Mouse (Mus musculus): ENCODE results near the gene Rph3al. TPM values are rescaled to one million over a fixed set of nuclear protein-coding genes. Genes with fewer than 3 reads are reported as not detected.

Gene Rph3al
- polyA plus RNA-seq, 1 experiment from 2014 or later, result 18.0 TPM

DNA sequence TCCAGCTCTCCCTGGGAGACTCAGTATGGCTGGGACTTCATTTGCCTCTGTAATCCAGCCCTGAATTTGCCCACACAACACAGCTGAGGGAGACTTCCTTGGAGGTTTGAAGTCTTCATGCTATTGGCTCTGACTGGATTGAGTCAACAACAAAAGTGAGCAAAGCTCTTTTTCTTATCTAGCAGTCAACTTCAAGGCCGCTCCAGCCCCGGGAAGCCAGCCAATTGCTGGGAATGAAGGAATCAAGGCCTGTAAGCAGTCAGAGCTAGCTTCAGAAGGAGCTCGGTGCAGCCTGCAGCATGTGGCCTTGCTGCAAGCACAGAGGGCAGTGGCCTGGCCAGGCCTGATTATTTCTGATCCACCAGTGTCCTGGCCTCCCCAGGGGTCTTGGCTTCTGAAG, 126.3 kb downstream of the Rph3al start:
- Histone ChIP-seq H3K4me2 (replicated peaks; ENCODE audit: low read depth, low read length) (no peak overlapping the region), H3K9ac (replicated peaks; ENCODE audit: low read length) (no peak overlapping the region)
- ATAC-seq (ENCODE audit: low FRiP score, low TSS enrichment), result peak; percentile 62; the same call in 1 of the 2 replicates

DNA sequence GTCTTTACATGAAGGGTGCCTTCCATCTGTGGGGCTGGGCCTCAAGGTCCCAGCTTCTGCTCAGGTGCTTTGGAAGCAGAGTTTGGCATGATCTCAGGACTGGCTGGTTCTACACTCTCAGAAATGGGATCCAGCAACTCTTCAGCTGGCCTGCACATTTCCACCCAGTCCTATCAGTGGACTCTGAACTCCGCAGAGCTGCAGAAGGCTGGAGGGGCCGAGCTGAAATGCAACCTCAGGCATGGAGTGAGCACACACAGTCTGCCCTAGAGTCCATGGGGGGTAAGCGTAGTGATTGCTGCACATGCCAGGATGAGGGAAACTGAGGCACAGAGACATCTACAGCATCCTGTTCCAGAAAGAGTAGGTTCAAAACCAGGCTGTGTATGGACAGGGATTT, 127.7 kb downstream of the Rph3al start:
- whole genome bisulfite sequencing, result 94% methylated on average over 3 of the region's 3 CpGs
- Histone ChIP-seq H3K27me3 (ENCODE audit: insufficient read depth, low read length) (no peaks in the 10 kb centered on the region), H3K4me2 (replicated peaks; ENCODE audit: low read depth, low read length) (no peak overlapping the region), H3K36me3 (ENCODE audit: insufficient read depth, low read length) (no peaks in the 10 kb centered on the region), H3K4me3 (ENCODE audit: low read length) (no peak overlapping the region), H3K27ac (ENCODE audit: low read length) (no peak overlapping the region), H3K9me3 (ENCODE audit: low read length) (no peaks in the 10 kb centered on the region), H3K4me1 (ENCODE audit: insufficient read depth, low read length) (peaks cover 8% of the 10 kb centered on the region; the same call in 1 of the 2 replicates), H3K9ac (replicated peaks; ENCODE audit: low read length) (no peak overlapping the region)
- no peak for ATAC-seq (ENCODE audit: low FRiP score, low TSS enrichment)

More for the DNA sequence above, 126.3 kb downstream of the Rph3al start:
- Histone ChIP-seq H3K36me3 (ENCODE audit: insufficient read depth, low read length) (no peaks in the 10 kb centered on the region), H3K9me3 (ENCODE audit: low read length) (no peaks in the 10 kb centered on the region), H3K27me3 (ENCODE audit: insufficient read depth, low read length) (no peaks in the 10 kb centered on the region), H3K4me3 (ENCODE audit: low read length) (no peak overlapping the region), H3K27ac (ENCODE audit: low read length) (peak overlapping the region; percentile 76), H3K4me1 (ENCODE audit: insufficient read depth, low read length) (peaks cover 8% of the 10 kb centered on the region; the same call in 1 of the 2 replicates)
- 35% methylated on average over 3 of the region's 3 CpGs for WGBS

DNA sequence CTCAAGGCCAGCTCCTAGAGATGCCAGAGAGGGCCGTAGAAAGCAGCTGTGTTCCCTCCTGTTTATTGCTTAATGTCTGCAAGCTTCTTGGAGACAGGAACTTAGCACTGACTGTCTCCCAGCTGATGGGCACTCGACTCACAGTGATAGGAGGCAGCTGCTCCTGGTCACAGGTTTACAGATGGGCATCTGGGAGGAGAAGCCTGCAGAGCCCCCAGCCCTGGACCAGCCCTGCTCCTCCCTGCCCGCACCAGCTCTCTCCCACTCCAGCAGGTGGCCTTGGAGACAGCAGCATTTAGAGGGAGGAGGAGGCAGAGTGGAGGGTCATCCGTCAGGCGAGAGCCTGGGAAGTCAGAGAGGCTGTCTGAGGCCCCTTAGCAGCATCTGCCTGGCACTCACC, 130.7 kb downstream of the Rph3al start:
- peaks cover 4% of the 10 kb centered on the region; the same call in 1 of the 2 replicates for H3K4me1 ChIP-seq (ENCODE audit: insufficient read depth, low read length)
- no peaks in the 10 kb centered on the region for H3K9me3 ChIP-seq (ENCODE audit: low read length)
- WGBS, result 11% methylated on average over 5 of the region's 5 CpGs
- no peak overlapping the region for H3K27ac ChIP-seq (ENCODE audit: low read length)
- H3K4me3 ChIP-seq (ENCODE audit: low read length), result no peak overlapping the region
- no peak overlapping the region for H3K4me2 ChIP-seq (replicated peaks; ENCODE audit: low read depth, low read length)
- no peaks in the 10 kb centered on the region for H3K36me3 ChIP-seq (ENCODE audit: insufficient read depth, low read length)
- no peaks in the 10 kb centered on the region for H3K27me3 ChIP-seq (ENCODE audit: insufficient read depth, low read length)
- no peak overlapping the region for H3K9ac ChIP-seq (replicated peaks; ENCODE audit: low read length)
- peak; percentile 87 for ATAC-seq (ENCODE audit: low FRiP score, low TSS enrichment)

DNA sequence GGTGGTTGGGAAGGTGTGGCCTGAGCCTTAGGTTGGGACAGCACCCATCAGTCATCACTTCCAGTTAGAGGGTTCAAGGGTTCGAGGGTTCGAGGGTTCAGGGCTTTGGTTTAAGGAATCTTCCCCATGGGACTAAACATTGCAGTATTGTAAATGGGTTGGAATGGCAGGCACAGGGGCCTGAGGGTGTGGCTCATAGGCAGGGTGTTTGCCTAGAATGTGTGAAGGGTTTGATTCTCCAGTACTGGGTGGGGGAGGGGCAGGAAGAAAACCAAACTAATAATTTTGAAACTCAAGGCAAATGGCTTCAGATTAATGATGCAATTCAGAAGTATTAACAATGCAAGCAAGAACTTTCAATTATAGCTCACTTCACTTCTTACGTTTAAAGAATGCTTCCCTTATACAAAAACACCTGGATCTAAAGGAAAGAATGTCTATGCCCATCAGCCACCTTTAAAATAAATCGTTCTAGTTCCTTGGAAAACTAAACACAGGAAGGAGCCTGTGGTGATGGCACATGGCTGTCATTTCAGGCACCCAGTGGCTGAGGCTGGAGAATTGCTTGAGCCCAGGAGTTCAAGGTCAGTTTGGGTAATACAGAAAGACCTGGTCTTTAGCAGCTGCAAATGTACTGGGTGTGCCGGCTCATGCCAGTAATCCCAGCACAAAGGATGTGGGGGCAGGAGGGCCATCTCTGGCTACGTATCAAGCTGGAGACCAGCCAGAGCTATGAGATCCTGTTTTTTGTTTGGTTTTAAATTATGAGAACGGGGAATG, 136.3 kb downstream of the Rph3al start:
- Histone ChIP-seq H3K9ac (replicated peaks; ENCODE audit: low read length) (no peak overlapping the region), H3K4me1 (ENCODE audit: insufficient read depth, low read length) (peaks cover 12% of the 10 kb centered on the region), H3K27me3 (ENCODE audit: insufficient read depth, low read length) (no peaks in the 10 kb centered on the region; the same call in 1 of the 2 replicates), H3K27ac (ENCODE audit: low read length) (no peak overlapping the region), H3K36me3 (ENCODE audit: insufficient read depth, low read length) (no peaks in the 10 kb centered on the region), H3K9me3 (ENCODE audit: low read length) (no peaks in the 10 kb centered on the region), H3K4me2 (replicated peaks; ENCODE audit: low read depth, low read length) (no peak overlapping the region), H3K4me3 (ENCODE audit: low read length) (no peak overlapping the region)
- WGBS, result 71% methylated on average over 7 of the region's 7 CpGs
- no peak for ATAC-seq (ENCODE audit: low FRiP score, low TSS enrichment)

DNA sequence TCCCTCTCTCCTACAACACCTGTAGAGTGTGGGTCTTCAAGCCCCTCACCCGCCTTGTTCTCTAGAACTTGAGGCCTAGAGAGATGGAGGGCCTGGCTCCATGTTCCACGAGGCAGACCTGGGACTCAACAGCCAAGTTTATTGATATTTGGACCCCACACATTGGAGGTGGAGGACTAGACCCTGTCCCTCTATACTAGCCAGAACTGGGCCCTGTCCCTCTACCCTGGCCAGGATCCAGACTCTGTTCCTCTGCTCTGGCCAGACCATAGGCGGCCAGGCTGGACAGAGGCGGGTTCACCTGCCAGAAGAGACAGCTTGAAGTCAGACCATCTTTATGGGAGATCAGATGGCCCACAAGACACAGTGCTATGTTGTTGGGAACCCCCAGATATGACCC, 136.9 kb downstream of the Rph3al start:
- Histone ChIP-seq H3K27me3 (ENCODE audit: insufficient read depth, low read length) (peaks cover 1% of the 10 kb centered on the region; the same call in 1 of the 2 replicates), H3K36me3 (ENCODE audit: insufficient read depth, low read length) (no peaks in the 10 kb centered on the region), H3K4me3 (ENCODE audit: low read length) (no peak overlapping the region), H3K9ac (replicated peaks; ENCODE audit: low read length) (no peak overlapping the region), H3K9me3 (ENCODE audit: low read length) (no peaks in the 10 kb centered on the region), H3K4me2 (replicated peaks; ENCODE audit: low read depth, low read length) (no peak overlapping the region), H3K4me1 (ENCODE audit: insufficient read depth, low read length) (peaks cover 12% of the 10 kb centered on the region), H3K27ac (ENCODE audit: low read length) (no peak overlapping the region)
- no peak for ATAC-seq (ENCODE audit: low FRiP score, low TSS enrichment)
- 87% methylated on average over 4 of the region's 4 CpGs for WGBS

DNA sequence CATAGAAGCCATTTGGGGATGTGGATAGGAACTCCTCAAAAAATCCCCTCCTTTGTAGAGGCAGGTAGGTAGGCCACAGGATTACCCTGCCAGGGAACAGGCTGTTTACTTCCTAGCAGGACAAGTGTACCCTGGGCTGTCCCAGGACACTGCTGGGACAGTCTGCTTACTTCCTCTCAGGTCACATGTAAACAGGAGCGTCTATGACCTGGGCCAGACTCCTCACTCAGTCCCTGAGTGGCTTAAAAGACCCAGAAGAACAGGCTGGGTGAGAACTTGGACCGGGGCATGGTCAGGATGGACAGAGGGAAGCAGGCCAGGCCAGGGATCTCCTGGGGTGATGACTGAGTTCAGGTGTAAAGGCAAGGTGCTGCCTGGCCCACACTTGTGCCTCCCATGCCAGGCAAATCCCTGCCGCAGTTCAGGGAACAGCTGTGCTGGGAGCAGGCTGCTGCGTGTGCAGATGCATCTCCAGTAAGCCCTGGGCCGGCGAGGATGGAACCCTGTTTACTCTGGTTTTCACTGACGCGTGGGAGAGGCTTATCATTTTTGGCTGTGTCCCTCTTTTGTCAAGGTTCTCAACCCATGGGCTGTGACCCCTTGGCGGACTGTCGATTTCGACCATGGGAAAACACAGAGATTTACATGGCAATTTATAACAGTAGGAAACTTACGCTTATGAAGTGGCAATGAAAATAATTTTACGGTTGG, 141.5 kb downstream of the Rph3al start:
- no peak for ATAC-seq (ENCODE audit: low FRiP score, low TSS enrichment)
- no peak overlapping the region for H3K9ac ChIP-seq (replicated peaks; ENCODE audit: low read length)
- H3K4me3 ChIP-seq (ENCODE audit: low read length), result no peak overlapping the region
- peaks cover 26% of the 10 kb centered on the region for H3K4me1 ChIP-seq (ENCODE audit: insufficient read depth, low read length)
- peak overlapping the region; percentile 76 for H3K4me2 ChIP-seq (replicated peaks; ENCODE audit: low read depth, low read length)
- H3K9me3 ChIP-seq (ENCODE audit: low read length), result no peaks in the 10 kb centered on the region
- peaks cover 31% of the 10 kb centered on the region for H3K27me3 ChIP-seq (ENCODE audit: insufficient read depth, low read length)
- 54% methylated on average over 13 of the region's 13 CpGs for WGBS
- H3K27ac ChIP-seq (ENCODE audit: low read length), result no peak overlapping the region
- no peaks in the 10 kb centered on the region for H3K36me3 ChIP-seq (ENCODE audit: insufficient read depth, low read length)

DNA sequence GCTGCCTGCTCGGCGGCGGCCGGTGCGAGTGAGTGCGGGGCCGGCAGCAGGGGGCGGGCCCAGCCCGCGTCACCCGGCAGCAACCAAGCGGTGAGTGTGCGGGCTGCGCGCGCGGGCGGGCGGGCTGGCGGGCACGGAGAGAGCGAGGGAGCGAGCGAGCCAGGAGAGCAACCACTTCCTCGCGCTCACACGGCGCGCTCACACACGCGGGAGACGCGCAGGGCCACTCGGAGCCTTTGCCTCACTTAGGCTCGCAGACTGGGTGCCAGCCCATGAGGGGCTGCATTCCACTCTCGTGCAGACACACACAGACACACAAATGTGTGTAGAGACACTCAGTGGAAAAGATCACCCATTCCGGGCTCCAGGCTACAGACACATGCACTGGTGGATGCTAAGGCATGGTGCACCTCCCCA, 142.2 kb downstream of the Rph3al start, which contains the start of gene Doc2b:
Gene Doc2b (minus strand): TSS at position 21 of the 417 bp plus-strand sequence.
- Histone ChIP-seq H3K4me2 (replicated peaks; ENCODE audit: low read depth, low read length) (peak within 1 kb of the TSS; percentile 76), H3K27me3 (ENCODE audit: insufficient read depth, low read length) (peaks cover 31% of the 10 kb centered on the region), H3K4me3 (ENCODE audit: low read length) (peak within 1 kb of the TSS; percentile 53), H3K9ac (replicated peaks; ENCODE audit: low read length) (peak within 1 kb of the TSS; percentile 73), H3K4me1 (ENCODE audit: insufficient read depth, low read length) (peaks cover 26% of the 10 kb centered on the region), H3K36me3 (ENCODE audit: insufficient read depth, low read length) (no peaks in the 10 kb centered on the region), H3K27ac (ENCODE audit: low read length) (no peak within 1 kb of the TSS), H3K9me3 (ENCODE audit: low read length) (no peaks in the 10 kb centered on the region)
- ATAC-seq (ENCODE audit: low FRiP score, low TSS enrichment), result peak; percentile 59
- 4% methylated on average over 30 of the region's 37 CpGs for WGBS

DNA sequence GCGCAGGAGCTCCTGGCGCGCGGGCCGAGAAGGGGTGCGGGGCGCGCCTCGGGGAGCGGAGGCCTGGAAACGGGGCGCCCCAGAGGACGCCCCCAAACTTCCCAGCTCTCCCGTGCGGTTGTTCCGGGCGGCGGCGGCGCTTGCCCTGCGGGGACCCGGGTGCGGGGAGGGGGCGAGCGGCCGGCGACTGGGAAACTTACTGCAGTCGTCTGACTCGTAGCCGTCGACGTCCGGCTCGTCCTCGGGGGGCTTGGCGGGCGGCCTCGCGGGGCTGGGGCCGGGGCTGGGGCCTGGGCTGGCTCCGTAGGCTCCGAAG, 142.9 kb downstream of the Rph3al start:
- no peak for ATAC-seq (ENCODE audit: low FRiP score, low TSS enrichment)
- under 1% methylated on average over 33 of the region's 42 CpGs for WGBS

DNA sequence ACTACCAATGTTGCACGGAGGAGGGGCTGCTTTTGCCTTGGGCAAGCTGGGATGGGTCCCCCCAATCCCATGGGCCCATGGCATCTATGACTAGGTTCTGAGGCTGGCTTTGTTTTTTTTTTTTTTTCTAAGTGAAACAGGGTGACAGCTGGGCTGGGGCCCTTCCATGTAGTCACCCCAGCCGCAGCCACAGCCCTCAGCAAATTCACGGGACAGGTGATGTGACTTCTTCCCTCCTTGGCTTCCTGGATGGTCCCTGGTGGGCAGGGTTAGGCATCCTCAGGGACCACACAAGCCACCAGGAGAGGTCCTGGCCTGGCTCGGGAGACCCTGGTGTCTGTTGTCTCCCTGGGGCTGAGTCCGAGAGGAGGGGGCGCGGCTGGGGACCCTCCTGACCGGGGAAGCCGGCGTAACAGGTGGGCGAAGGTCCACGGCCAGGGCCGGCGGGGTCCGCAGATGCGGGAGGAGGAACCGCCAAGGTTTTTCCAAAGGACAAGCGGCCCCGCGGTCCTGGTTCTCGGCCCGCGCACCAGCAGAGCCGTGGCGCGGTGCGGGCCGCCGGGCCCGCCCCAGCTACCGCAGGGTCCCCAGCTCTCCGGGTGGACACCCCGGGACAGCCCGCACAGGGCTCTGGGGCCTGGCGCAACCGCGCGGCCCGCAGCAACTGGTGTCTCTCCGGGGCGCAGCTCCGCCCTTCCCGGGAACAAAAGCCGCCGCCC, 143.5 kb downstream of the Rph3al start:
- Histone ChIP-seq H3K9me3 (ENCODE audit: low read length) (no peaks in the 10 kb centered on the region), H3K27me3 (ENCODE audit: insufficient read depth, low read length) (peaks cover 31% of the 10 kb centered on the region), H3K4me1 (ENCODE audit: insufficient read depth, low read length) (peaks cover 17% of the 10 kb centered on the region; the same call in 1 of the 2 replicates), H3K9ac (replicated peaks; ENCODE audit: low read length) (peak overlapping the region; percentile 73), H3K36me3 (ENCODE audit: insufficient read depth, low read length) (no peaks in the 10 kb centered on the region), H3K27ac (ENCODE audit: low read length) (no peak overlapping the region), H3K4me3 (ENCODE audit: low read length) (peak overlapping the region; percentile 53), H3K4me2 (replicated peaks; ENCODE audit: low read depth, low read length) (peak overlapping the region; percentile 76)
- ATAC-seq (ENCODE audit: low FRiP score, low TSS enrichment), result no peak
- 6% methylated on average over 45 of the region's 45 CpGs for WGBS

More for the DNA sequence above, 142.9 kb downstream of the Rph3al start:
- Histone ChIP-seq H3K4me1 (ENCODE audit: insufficient read depth, low read length) (peaks cover 20% of the 10 kb centered on the region), H3K36me3 (ENCODE audit: insufficient read depth, low read length) (no peaks in the 10 kb centered on the region), H3K9ac (replicated peaks; ENCODE audit: low read length) (peak overlapping the region; percentile 73), H3K27me3 (ENCODE audit: insufficient read depth, low read length) (peaks cover 31% of the 10 kb centered on the region), H3K4me3 (ENCODE audit: low read length) (peak overlapping the region; percentile 53), H3K4me2 (replicated peaks; ENCODE audit: low read depth, low read length) (peak overlapping the region; percentile 76), H3K27ac (ENCODE audit: low read length) (no peak overlapping the region), H3K9me3 (ENCODE audit: low read length) (no peaks in the 10 kb centered on the region)

All from kidney, embryonic 16.5 days (tissue).